Mouse (Mus musculus) liver, postnatal 0 days (tissue): ENCODE measurements around the gene Cysrt1. TPM values are rescaled to one million over a fixed set of nuclear protein-coding genes. Genes with fewer than 3 reads are reported as not detected.

Source experiments
- ATAC-seq: fragments of 200-750 bp; cut with Nextera tagmentation; 2 replicates; pipeline ENCODE4 v1.8.0; 2017; ENCODE audit warnings: mild to moderate bottlenecking, moderate library complexity
- DNase-seq: peaks from one replicate; pipeline ENCODE4 v3.0.0-alpha.2; 2016
- H3K27ac ChIP-seq: fragments of 300-500 bp; sonication (generic); 2 replicates; pipeline ENCODE4 v1.5.1; 2014; ENCODE audit warnings: antibody characterized with exemption, moderate library complexity, mild to moderate bottlenecking, low read depth
- H3K27me3 ChIP-seq: fragments of 300-500 bp; sonication (generic); 2 replicates; pipeline ENCODE4 v1.6.1; 2014; ENCODE audit warnings: low read length, control low read depth, mixed read lengths; ENCODE audit not compliant: insufficient read depth
- H3K36me3 ChIP-seq: fragments of 300-500 bp; sonication (generic); replicated peaks from 2 replicates; pipeline ENCODE4 v1.6.1; 2014; ENCODE audit warnings: mild to moderate bottlenecking, control low read depth, low read length, moderate library complexity, mixed read lengths; ENCODE audit not compliant: insufficient read depth
- H3K4me1 ChIP-seq: fragments of 300-500 bp; sonication (generic); 2 replicates; pipeline ENCODE4 v1.6.1; 2014; ENCODE audit warnings: antibody characterized with exemption, mild to moderate bottlenecking, control low read depth; ENCODE audit not compliant: insufficient read depth
- H3K4me2 ChIP-seq: fragments of 300-500 bp; sonication (generic); 2 replicates; pipeline ENCODE4 v1.6.1; 2014; ENCODE audit warnings: low read depth, mild to moderate bottlenecking, low read length, moderate library complexity, mixed read lengths
- H3K4me3 ChIP-seq: fragments of 300-500 bp; sonication (generic); 2 replicates; pipeline ENCODE4 v1.5.1; 2014; ENCODE audit warnings: low read depth, low read length
- H3K9ac ChIP-seq: fragments of 300-500 bp; sonication (generic); replicated peaks from 2 replicates; pipeline ENCODE4 v1.6.1; 2014; ENCODE audit warnings: mild to moderate bottlenecking, moderate library complexity
- H3K9me3 ChIP-seq: fragments of 300-500 bp; sonication (generic); 2 replicates; pipeline ENCODE4 v1.6.1; 2016; ENCODE audit warnings: mild to moderate bottlenecking, control low read depth, low read length, mixed read lengths
- CTCF ChIP-seq: sonication (generic); IDR thresholded peaks from 2 replicates; pipeline ENCODE4 v1.5.1; 2016; ENCODE audit warnings: antibody characterized with exemption, low read depth
- EP300 ChIP-seq: IDR thresholded peaks from 2 replicates; pipeline ENCODE4 v1.6.1; 2016; ENCODE audit warnings: antibody characterized with exemption, low read depth, mild to moderate bottlenecking
- WGBS: fragments of 180-500 bp; shearing (Covaris S2); extraction: QIAGEN DNeasy Blood & Tissue Kit; methylation state at CpG from one replicate; pipeline ENCODE4 v1.1.7; 2014; ENCODE audit not compliant: insufficient replicate concordance; 5-methylcytosine and 5-hydroxymethylcytosine counted together
- polyA plus RNA-seq: library from polyadenylated mRNA; unstranded; fragments of >200 nt; fragmentation: Nextera tagmentation; extraction: Ambion mirVana; gene quantifications from 2 replicates; pipeline ENCODE4 v1.2.1, GENCODE M21; 2015

Cysrt1 gene
- polyA plus RNA-seq, 1 experiment from 2014 or later: not detected

GRCm38 (mm10) chr2:25252331-25252730, 10.1 kb upstream of the Cysrt1 start:
- DNase-seq: no peak
- Histone ChIP-seq H3K4me3 (no peak overlapping the region), H3K27ac (no peak overlapping the region), H3K36me3 (peaks cover 33% of the 10 kb centered on the region), H3K4me2 (no peak overlapping the region), H3K27me3 (no peaks in the 10 kb centered on the region), H3K4me1 (peaks cover 14% of the 10 kb centered on the region), H3K9ac (no peak overlapping the region), H3K9me3 (no peaks in the 10 kb centered on the region)
- no peak for ATAC-seq
- TF ChIP-seq EP300 (no peak), CTCF (peak; percentile 61)
- WGBS: 70% methylated on average over 1 of the region's 1 CpGs

- H3K4me1 ChIP-seq: peaks cover 11% of the 10 kb centered on the region
- no peak within 1 kb of the TSS for H3K4me3 ChIP-seq
- peaks cover 24% of the 10 kb centered on the region for H3K36me3 ChIP-seq
- H3K4me2 ChIP-seq: no peak within 1 kb of the TSS
- H3K9me3 ChIP-seq: no peaks in the 10 kb centered on the region
- peaks cover 20% of the 10 kb centered on the region for H3K27me3 ChIP-seq
- TF ChIP-seq CTCF: no peak
- TF ChIP-seq EP300: no peak
- H3K27ac ChIP-seq: no peak within 1 kb of the TSS
- WGBS: 85% methylated on average over 10 of the region's 10 CpGs
- H3K9ac ChIP-seq: no peak within 1 kb of the TSS
- DNase-seq (no peak), ATAC-seq (no peak)
Observed at GRCm38 (mm10) chr2:25246183-25247072, 4.2 kb upstream of the Cysrt1 start, which contains the start of gene AL732309.1. Gene AL732309.1 (minus strand): TSS chr2:25246863.

- Histone ChIP-seq H3K9ac (no peak overlapping the region), H3K36me3 (peaks cover 19% of the 10 kb centered on the region), H3K27ac (no peak overlapping the region), H3K4me1 (peaks cover 23% of the 10 kb centered on the region), H3K9me3 (no peaks in the 10 kb centered on the region), H3K4me3 (no peak overlapping the region), H3K27me3 (peaks cover 26% of the 10 kb centered on the region), H3K4me2 (no peak overlapping the region)
- DNase-seq (no peak), ATAC-seq (no peak)
- TF ChIP-seq CTCF: no peak
- TF ChIP-seq EP300: no peak
- WGBS: 88% methylated on average over 4 of the region's 4 CpGs
Observed at GRCm38 (mm10) chr2:25244144-25244543, 1.9 kb upstream of the Cysrt1 start.

GRCm38 (mm10) chr2:25243342-25243741, 1.1 kb upstream of the Cysrt1 start:
- Histone ChIP-seq H3K27me3 (peaks cover 26% of the 10 kb centered on the region), H3K4me3 (no peak overlapping the region), H3K9ac (no peak overlapping the region), H3K4me2 (no peak overlapping the region), H3K27ac (no peak overlapping the region), H3K4me1 (peaks cover 23% of the 10 kb centered on the region), H3K36me3 (peaks cover 12% of the 10 kb centered on the region; the same call in 1 of the 2 replicates), H3K9me3 (no peaks in the 10 kb centered on the region)
- DNase-seq: no peak
- no peak for ATAC-seq
- TF ChIP-seq EP300 (no peak), CTCF (no peak)
- 76% methylated on average over 8 of the region's 8 CpGs for WGBS

- DNase-seq (no peak), ATAC-seq (no peak; the same call in 1 of the 2 replicates)
- Histone ChIP-seq H3K4me3 (peak overlapping the region; percentile 47; the same call in 1 of the 2 replicates), H3K4me2 (peak overlapping the region; percentile 78), H3K4me1 (peaks cover 23% of the 10 kb centered on the region), H3K9me3 (no peaks in the 10 kb centered on the region), H3K9ac (no peak overlapping the region), H3K27ac (no peak overlapping the region), H3K36me3 (no peaks in the 10 kb centered on the region), H3K27me3 (peaks cover 26% of the 10 kb centered on the region)
- WGBS: 14% methylated on average over 6 of the region's 6 CpGs
- no peak for TF ChIP-seq CTCF
- TF ChIP-seq EP300: no peak
Observed at GRCm38 (mm10) chr2:25241438-25241775, 845 bp downstream of the Cysrt1 start.

GRCm38 (mm10) chr2:25240723-25241437, 1.4 kb downstream of the Cysrt1 start:
- DNase-seq (peak; percentile 58), ATAC-seq (peak; percentile 74)
- Histone ChIP-seq H3K27me3 (peaks cover 26% of the 10 kb centered on the region), H3K4me3 (peak overlapping the region; percentile 47), H3K4me1 (peaks cover 23% of the 10 kb centered on the region), H3K36me3 (no peaks in the 10 kb centered on the region), H3K27ac (no peak overlapping the region), H3K4me2 (peak overlapping the region; percentile 78), H3K9ac (peak overlapping the region; percentile 30; the same call in 1 of the 2 replicates), H3K9me3 (no peaks in the 10 kb centered on the region)
- TF ChIP-seq EP300 (no peak), CTCF (no peak)
- WGBS: 3% methylated on average over 29 of the region's 29 CpGs
